Mouse (Mus musculus) cerebellum, adult (tissue): ENCODE measurements around the gene Efnb1.

ENCODE experiments used
- ATAC-seq: cut with Nextera tagmentation; 2 replicates; pipeline ENCODE4 v1.9.2; 2017; ENCODE audit warnings: mild to moderate bottlenecking, moderate library complexity, mixed read lengths; ENCODE audit not compliant: insufficient number of reproducible peaks, low FRiP score, low TSS enrichment

Gene Efnb1

DNA sequence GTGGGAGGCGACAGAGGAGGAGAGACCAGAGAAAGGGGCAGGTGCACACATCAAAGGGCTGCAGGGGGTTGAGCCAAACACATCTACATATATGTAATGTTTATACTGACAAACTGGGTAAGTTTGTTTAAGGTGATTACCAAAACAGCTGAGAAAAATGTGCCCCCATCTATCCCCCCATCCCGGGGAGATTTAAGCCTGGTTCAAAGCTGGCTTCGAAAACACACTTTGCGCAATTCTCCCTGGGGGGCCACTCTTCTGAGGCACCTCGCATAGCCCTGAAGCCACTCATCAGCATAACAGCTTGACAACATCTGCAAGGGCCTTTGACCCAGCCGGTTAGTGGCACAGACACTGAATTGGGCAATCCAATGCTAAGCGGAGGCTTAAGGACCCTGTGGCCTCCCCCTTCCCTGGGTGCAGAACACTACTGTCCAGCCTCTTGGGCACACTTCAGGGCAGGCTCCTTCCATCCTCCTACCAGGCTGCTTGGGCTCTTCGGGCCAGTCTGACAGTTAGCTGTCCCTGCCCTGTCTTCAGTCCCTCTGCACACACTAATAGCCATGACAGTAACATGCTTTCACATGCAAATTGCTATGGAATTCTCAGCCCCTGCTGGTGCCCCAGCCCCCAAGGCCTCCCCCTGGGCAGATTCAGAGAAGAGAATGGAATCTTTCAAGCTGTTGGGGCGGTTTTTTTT is 16.8 kb downstream of the Efnb1 start:
- no peak for ATAC-seq

DNA sequence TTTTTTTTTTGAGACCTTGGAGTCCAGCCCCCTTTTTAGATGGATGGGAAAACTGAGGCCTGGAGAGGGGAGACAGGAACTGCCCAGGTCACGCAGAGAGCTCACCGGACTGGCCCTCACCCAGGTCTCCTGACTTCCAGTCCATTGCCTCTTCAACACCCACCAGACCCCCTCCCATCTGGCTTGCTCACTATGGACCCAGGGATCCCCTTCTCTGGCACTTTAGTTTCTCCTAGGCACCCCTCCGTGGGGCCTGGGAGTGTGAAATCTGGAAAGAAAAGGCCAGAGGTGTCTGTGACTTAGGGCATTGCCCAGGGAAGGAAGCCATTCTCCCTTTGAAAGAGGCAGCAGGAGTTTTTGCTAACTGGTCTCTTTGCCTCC is 17.3 kb downstream of the Efnb1 start:
- no peak for ATAC-seq

GRCm38 (mm10) chrX:99154358-99154757 is 18.4 kb downstream of the Efnb1 start:
- ATAC-seq = no peak

- no peak for ATAC-seq
Observed at GRCm38 (mm10) chrX:99159020-99159419, 23.1 kb downstream of the Efnb1 start.

DNA sequence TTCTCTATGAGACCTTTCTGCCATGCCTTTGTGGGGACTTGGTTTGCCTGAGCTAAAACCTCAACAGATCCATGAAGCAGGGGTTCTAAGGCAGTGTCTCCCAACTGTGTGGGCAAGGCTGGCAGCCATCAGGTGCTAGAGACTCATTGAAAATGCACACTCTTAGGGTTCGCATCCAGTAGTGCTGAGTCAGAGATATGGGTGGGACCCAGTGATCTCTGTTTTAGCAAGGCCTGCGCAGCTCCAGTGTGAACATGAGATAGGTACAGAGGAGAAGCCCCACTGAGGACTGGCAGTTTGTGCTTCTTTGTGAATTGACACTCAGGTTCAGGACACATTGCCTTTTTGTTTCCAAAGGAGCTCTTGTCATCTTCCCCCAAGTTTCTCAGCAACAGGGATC is 28.2 kb downstream of the Efnb1 start:
- no peak for ATAC-seq

DNA sequence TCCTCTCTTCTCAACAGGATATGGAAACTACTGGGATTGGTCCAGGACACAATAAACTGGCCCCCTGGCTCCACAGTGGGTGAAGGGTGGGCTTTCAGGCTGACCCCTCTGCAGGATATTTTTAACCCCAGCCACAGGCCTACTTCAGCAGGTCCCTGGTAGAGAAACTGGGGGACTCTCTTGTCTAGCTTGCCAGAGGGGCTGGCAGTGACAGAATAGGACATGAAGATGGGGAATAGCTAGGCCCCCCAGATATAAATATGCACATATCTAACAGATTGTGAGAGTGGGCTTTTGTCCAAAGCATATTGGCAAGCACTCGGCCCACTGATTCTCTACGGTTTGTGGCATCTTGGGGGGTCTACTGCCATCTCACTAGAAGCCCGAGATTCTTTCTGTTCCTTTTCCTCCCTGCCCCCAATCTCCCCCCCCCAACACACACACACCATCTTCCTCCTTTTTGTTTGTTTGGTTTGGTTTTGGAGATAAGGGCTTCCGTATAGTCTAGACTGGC is 29.0 kb downstream of the Efnb1 start:
- no peak for ATAC-seq

DNA sequence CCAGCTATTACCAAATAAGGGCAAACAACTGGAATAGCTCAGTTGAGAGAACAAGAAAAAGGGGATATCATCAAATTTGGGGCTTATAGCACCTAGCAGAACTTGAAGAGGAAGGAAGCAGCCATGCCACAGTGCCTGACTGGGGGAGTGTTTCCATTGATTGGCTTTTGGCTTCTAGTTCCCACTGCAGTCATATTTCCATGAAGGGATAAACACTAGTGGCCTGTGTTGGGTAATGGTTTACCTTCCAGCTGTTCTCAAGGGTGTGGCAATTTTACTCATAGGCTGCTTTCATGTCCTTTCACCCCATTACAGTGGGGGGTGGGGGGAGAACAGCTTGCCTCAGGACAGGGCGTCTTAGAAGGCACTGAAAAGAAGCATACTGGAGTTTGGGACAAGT is 31.1 kb downstream of the Efnb1 start:
- ATAC-seq = no peak

DNA sequence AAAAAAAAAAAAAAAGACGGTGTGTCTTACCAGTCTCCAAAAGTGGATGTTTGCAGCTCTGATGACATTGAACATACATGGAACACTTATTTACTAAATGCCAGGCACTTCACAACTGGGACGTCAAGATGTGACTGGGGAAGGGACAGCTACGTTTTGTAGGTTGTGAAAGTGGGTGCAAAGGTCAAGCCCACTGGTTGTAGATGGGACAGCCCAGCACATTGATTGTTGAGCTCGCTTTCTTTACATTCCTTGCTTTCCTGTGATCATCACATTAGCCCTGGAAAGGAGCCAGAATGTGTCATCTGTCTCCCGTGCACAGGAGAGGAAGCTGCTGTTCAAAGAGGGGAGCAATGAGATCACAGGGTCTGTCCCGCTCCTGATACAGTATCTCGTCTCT is 31.6 kb downstream of the Efnb1 start:
- no peak for ATAC-seq

GRCm38 (mm10) chrX:99172301-99172700 is 36.4 kb downstream of the Efnb1 start:
- no peak for ATAC-seq

DNA sequence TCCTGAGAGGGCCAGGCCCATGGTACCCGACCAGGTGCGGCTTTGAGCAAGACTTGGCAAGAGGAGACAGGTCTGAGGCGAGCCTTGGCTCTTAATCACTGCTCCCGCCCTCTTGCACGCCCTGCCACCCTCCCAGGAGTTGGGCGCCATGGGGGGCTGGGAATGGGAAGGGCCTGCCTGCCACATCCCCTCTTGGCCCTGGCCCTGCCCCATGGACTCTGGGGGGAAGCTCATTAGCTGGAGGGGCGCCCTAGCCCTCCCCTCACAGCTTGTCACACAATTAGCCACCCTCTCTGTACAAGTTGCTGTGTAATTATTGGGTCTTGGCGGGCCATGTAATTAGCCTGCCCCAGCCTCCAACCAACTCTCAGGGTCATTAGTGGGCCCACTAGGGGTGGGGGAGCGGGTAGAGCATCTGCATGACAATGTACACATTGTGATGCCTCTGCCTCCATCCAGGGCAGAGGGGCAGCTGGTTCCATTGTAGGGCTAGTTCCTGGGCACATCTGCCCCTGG is 49.2 kb downstream of the Efnb1 start:
- no peak for ATAC-seq

DNA sequence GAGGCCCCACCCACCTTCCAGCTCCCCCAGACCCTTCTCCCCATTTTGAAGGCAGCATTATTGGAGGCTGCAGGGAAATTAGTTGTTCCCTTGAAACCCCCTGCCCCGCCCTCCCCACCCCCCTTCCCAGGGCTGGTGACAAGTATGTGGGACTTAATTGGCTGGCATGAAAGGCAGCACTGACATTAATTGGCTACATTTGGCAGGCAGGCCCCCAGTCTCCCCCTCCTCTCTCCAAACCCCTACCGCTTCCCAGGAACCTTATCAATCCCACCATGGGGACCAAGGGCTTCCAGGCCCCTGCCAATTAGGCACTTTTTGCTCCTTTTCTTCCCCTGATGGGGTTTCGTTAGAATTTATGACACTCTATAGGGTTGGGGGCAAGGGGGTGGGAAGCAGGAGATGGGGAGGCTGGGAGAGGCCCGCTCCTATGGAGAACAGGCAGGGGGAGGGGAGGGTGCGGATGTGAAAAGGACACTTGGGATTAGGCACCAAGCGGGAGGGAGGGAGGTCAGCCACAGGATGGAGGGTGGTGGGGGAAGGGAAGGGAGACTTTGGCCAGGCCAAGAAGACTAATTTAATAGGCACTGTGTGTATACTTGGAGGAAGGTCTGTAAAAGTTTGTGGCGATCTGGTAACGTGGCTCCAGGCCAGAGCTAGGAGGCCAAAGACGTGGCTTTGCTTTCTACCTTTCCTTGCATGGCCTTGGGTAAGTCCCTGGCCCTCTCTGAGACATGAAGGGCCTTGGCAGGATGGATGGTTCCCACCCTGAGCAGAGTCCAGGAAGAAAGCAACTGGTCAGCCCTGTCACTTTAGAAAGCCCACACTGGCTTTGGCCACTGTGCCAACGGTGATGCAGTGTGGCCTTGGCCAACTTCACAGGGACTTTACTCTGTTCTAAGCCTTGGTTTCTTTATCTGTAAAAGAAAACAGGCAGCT is 50.8 kb downstream of the Efnb1 start:
- ATAC-seq = no peak

GRCm38 (mm10) chrX:99191441-99192087 is 55.6 kb downstream of the Efnb1 start:
- ATAC-seq = no peak

DNA sequence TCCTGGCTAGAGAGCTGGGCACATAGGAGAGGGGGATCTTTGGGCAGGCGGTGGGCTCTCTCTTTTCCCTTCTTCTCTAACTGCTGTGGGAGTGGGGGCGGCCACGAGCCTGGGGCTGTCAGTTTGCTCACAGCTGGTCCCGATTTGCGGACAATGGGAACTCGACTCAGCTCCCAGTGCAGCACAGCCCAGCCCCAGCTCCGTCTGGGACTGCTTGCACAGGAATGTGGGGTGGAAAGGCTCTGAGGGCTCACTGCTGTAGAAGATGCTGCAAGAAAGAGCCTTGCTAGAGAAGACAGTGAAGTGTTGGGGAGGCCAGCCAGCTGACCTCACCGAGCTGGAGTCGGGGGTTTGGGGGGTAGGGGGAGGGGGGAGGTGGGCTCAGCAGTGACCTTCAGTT is 61.0 kb downstream of the Efnb1 start:
- no peak for ATAC-seq

GRCm38 (mm10) chrX:99198532-99198931 is 62.6 kb downstream of the Efnb1 start:
- ATAC-seq = 0 out of 2 replicates have a peak, but pooled peaks have one; percentile 14
